8 mouse cellular contexts compared by ENCODE assay signal in genomic region chr1:166153351-166154120, GRCm38 (mm10). TPM values are rescaled to one million over a fixed set of nuclear protein-coding genes. Genes with fewer than 3 reads are reported as not detected.
A peak's percentile ranks its signal among the peaks of the same experiment; 100 is the strongest.
DNase-seq lines count a peak whose midpoint lies in the region; ATAC-seq and TF ChIP-seq lines count a peak whose summit lies in the region.

No protein-coding gene starts in this region.

- no peak overlapping the region for H3K27ac ChIP-seq in hindbrain, embryonic 16.5 days (ENCODE audit: low read depth, low read length)

- no peak for DNase-seq in Patski (ENCODE audit: low read depth, low spot score)
- DNase-seq in cerebellum, adult 9-11 months: peak; percentile 64
- peak; percentile 75 to 94 for DNase-seq in frontal cortex, postnatal 14 days (ENCODE audit: low spot score in 2 of 2)
- peak; percentile 49 to 95 for DNase-seq in left cerebral cortex, adult 8-10 months (ENCODE audit: low spot score in 2 of 2)
- peak; percentile 95 for DNase-seq in right cerebral cortex, postnatal 14 days
- DNase-seq in urinary bladder, postnatal 25 days (ENCODE audit: low spot score): peak; percentile 90

- H3K9ac ChIP-seq in hindbrain, embryonic 16.5 days (ENCODE audit: low read depth, low read length): no peak overlapping the region

- no peaks in the 10 kb centered on the region for H3K36me3 ChIP-seq in hindbrain, embryonic 16.5 days (ENCODE audit: control insufficient read depth, insufficient read depth, low read length)

- CTCF ChIA-PET in Patski (lab: Charles Lee): interaction anchor here (0.6 to 2.4 kb wide), 16 partner anchors 14 to 384 kb away, joined by 3 to 11 read pairs (median 4); partner anchors contain the start of gene Pou2f1

- H3K9me3 ChIP-seq in hindbrain, embryonic 16.5 days (ENCODE audit: control insufficient read depth, low read length): no peaks in the 10 kb centered on the region

- no peaks in the 10 kb centered on the region; the same call in 1 of the 2 replicates for H3K4me1 ChIP-seq in hindbrain, embryonic 16.5 days (ENCODE audit: control insufficient read depth, insufficient read depth, low read depth, low read length)

- no peak overlapping the region for H3K4me3 ChIP-seq in hindbrain, embryonic 16.5 days (ENCODE audit: low read length)

- in situ Hi-C loops in Patski (cut with MboI; ENCODE audit: low pct_unique_long_range_greater_than_20kb): loop anchor here (5.0 kb wide), 4 partner anchors 51 to 376 kb away; no protein-coding TSS in a partner anchor

- 14% methylated on average over 18 of the region's 18 CpGs for WGBS in hindbrain, embryonic 16.5 days

- peak; percentile 92 for TF ChIP-seq CTCF in Patski (IDR thresholded peaks at IDR 0.05)

- H3K27me3 ChIP-seq in Patski: peaks cover 30% of the 10 kb centered on the region
- H3K27me3 ChIP-seq in hindbrain, embryonic 16.5 days (replicated peaks; ENCODE audit: control insufficient read depth, insufficient read depth, low read length): peaks cover 20% of the 10 kb centered on the region

- POLR2A ChIA-PET in Patski (lab: Charles Lee): interaction anchor here (0.6 kb wide), 1 partner anchor 207 kb away, joined by 5 read pairs; no protein-coding TSS in a partner anchor

- no peak overlapping the region for H3K4me2 ChIP-seq in hindbrain, embryonic 16.5 days (ENCODE audit: low read length)

- ATAC-seq in Patski: peak; percentile 74
- ATAC-seq in hindbrain, embryonic 16.5 days: peak; percentile 68
- peak; percentile 63 for ATAC-seq in megakaryocyte-erythroid progenitor cell, adult 5-6 weeks (replicated peaks; ENCODE audit: low FRiP score, low TSS enrichment, poor library complexity, severe bottlenecking)

RNA-seq across cellular contexts. Expression of gene Gpa33, which starts 23.5 kb away (rescaled TPM):
- polyA plus RNA-seq in Patski (2021): not detected
- not detected in 2 replicates for polyA plus RNA-seq in hindbrain, embryonic 16.5 days (2015; fragmentation: Nextera tagmentation; extraction: Ambion mirVana)
- not detected for total RNA-seq in left cerebral cortex, adult 8-10 months (2022)
- total RNA-seq in megakaryocyte-erythroid progenitor cell, adult 5-6 weeks (2014; fragmentation: Nextera tagmentation): not detected in 2 replicates
- not detected in 2 replicates for total RNA-seq in megakaryocyte-erythroid progenitor cell, adult 5-6 weeks (2017)

RNA-seq across cellular contexts. Expression of gene Dusp27, which starts 25.8 kb away (rescaled TPM):
- not detected for polyA plus RNA-seq in Patski (2021)
- 1.1 and 1.9 TPM in 2 replicates for polyA plus RNA-seq in hindbrain, embryonic 16.5 days (2015; fragmentation: Nextera tagmentation; extraction: Ambion mirVana)
- total RNA-seq in left cerebral cortex, adult 8-10 months (2022): under 1 TPM; 0.26 to 0.38 (median 0.35) TPM
- total RNA-seq in megakaryocyte-erythroid progenitor cell, adult 5-6 weeks (2014; fragmentation: Nextera tagmentation): not detected in 2 replicates
- total RNA-seq in megakaryocyte-erythroid progenitor cell, adult 5-6 weeks (2017): not detected in 2 replicates
